8 mouse cellular contexts compared by ENCODE assay signal in the genomic region with DNA sequence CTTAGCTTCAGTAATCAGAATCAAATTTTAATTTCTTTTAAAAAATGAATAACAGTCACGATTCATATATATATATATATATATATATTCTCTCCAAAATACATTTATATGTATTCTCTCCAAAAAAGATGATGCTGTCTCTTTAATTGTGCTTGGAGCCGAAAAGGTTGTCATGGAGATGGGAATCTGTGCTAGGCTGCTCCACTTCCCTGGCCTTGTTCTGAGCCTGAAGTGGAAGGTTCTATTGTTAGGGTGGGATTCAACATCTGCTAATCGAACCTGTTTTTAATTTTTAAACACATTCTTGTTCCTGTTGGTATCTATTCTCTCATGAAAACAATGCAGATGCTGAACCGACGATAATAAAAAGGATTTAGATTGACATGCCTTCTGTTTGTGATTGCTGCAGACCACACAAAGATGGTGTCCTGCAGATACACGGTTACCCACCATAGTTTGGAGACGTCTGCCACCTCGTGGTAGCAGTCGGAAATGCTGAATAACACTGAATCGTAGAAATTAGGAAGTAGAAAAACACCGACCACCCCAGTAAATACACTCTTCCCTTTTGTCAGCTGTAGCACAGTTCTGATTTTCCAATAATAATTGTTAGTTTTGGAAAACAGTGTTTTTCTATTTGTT.
DNase-seq lines count a peak whose midpoint lies in the region; ATAC-seq lines count a peak whose summit lies in the region.

No protein-coding gene starts in this region.

- H3K4me1 ChIP-seq in forebrain, embryonic 14.5 days (ENCODE audit: control insufficient read depth, insufficient read depth, low read length): no peaks in the 10 kb centered on the region

- peak; percentile 92 for ATAC-seq in forebrain, embryonic 14.5 days
- peak; percentile 94 to 96 for ATAC-seq in hematopoietic stem cell, adult 5-6 weeks (replicated peaks in 1 of 2; ENCODE audit: insufficient read depth in 1 of 2, low FRiP score in 2 of 2, low TSS enrichment in 1 of 2, low read depth in 1 of 2, poor library complexity in 2 of 2, severe bottlenecking in 2 of 2)

- H3K27me3 ChIP-seq in forebrain, embryonic 14.5 days (replicated peaks; ENCODE audit: control insufficient read depth, insufficient read depth, low read length): no peaks in the 10 kb centered on the region

- DNase-seq in Muller cell, postnatal 12 days (ENCODE audit: inconsistent ontology term): peak; percentile 43
- DNase-seq in cerebellum, adult 11 months: peak; percentile 44
- peak; percentile 92 for DNase-seq in forebrain, embryonic 14.5 days (ENCODE audit: low spot score)
- DNase-seq in layer of hippocampus, adult 11-12 months (ENCODE audit: low spot score): peak; percentile 87
- DNase-seq in lung, adult 18-20 months: peak; percentile 12 to 25
- DNase-seq in ovary, adult 18-20 months (ENCODE audit: low spot score): peak; percentile 8
- DNase-seq in urinary bladder, postnatal 36 days (ENCODE audit: low spot score in 2 of 2): peak; percentile 31 to 45

- H3K27ac ChIP-seq in forebrain, embryonic 14.5 days (ENCODE audit: low read depth, low read length): no peak overlapping the region

- H3K4me2 ChIP-seq in forebrain, embryonic 14.5 days (ENCODE audit: low read length): no peak overlapping the region

- no peaks in the 10 kb centered on the region for H3K9me3 ChIP-seq in forebrain, embryonic 14.5 days (replicated peaks; ENCODE audit: control insufficient read depth, low read length)

- 13% methylated on average over 11 of the region's 11 CpGs for WGBS in forebrain, embryonic 14.5 days

- H3K4me3 ChIP-seq in forebrain, embryonic 14.5 days (ENCODE audit: low read depth, low read length): no peak overlapping the region

- H3K36me3 ChIP-seq in forebrain, embryonic 14.5 days (ENCODE audit: control insufficient read depth, insufficient read depth, low read length): no peaks in the 10 kb centered on the region

- no peak overlapping the region for H3K9ac ChIP-seq in forebrain, embryonic 14.5 days (ENCODE audit: low read length)

Comparison
In these comparisons a context has a peak if more than half of its experiments do, and no peak if none do; other contexts are left out.
1. DNase-seq: peak in every context shown above with its lines; median percentile 92 in forebrain, embryonic 14.5 days; 87 in layer of hippocampus, adult 11-12 months; 44 in cerebellum, adult 11 months; 43 in Muller cell, postnatal 12 days; 38 in urinary bladder, postnatal 36 days; 18 in lung, adult 18-20 months; 8 in ovary, adult 18-20 months.